25 mouse cellular contexts compared by ENCODE assay signal in the genomic region with DNA sequence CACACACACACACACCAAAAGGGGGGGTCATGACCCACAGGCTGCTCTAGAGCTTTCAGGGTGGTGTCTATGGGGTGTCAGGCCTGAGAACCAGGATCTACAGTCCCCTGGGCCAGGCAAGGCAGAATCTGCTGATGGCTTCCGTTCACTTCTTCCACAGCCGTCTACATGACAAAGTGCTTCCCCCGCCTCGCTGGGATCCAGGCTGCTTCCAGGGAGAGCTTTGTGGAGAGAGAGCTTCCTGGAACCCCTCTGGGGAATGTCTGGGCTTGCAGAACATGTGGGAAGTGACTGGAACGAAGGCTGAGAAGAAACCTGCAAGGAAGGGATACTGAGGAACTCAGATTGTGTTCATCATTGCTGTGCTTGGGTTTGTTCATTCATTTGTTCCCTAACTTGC. TPM values are rescaled to one million over a fixed set of nuclear protein-coding genes. Genes with fewer than 3 reads are reported as not detected.
DNase-seq lines count a peak whose midpoint lies in the region; ATAC-seq and TF ChIP-seq lines count a peak whose summit lies in the region.
"Had no signal": no experiment of that assay in that cellular context is flagged by ENCODE, and none has a peak within 500 bp of the region (broad histone marks: within the 10 kb centered on the region; RNA-seq: fewer than 3 reads in every experiment).

No protein-coding gene starts in this region.

- 32% methylated on average over 5 of the region's 5 CpGs for WGBS in stomach, postnatal 0 days

- H3K4me1 ChIP-seq in stomach, postnatal 0 days (replicated peaks; ENCODE audit: control insufficient read depth, insufficient read depth): no peaks in the 10 kb centered on the region
- H3K4me1 ChIP-seq: embryonic facial prominence, embryonic 13.5 days had no signal

- no peak for TF ChIP-seq CTCF in stomach, postnatal 0 days (IDR thresholded peaks at IDR 0.05; ENCODE audit: low read depth)

- H3K27ac ChIP-seq in stomach, postnatal 0 days (replicated peaks): no peak overlapping the region
- H3K27ac ChIP-seq: embryonic facial prominence, embryonic 13.5 days; embryonic facial prominence, embryonic 15.5 days; forebrain, embryonic 10.5 days; forebrain, embryonic 12.5 days had no signal

- no peak for ATAC-seq in stomach, postnatal 0 days (ENCODE audit: low FRiP score, low TSS enrichment)
- ATAC-seq: CD4-positive, CD25-positive, alpha-beta regulatory T cell, adult 4 months; forebrain, embryonic 14.5 days; forebrain, embryonic 16.5 days had no signal

- no peaks in the 10 kb centered on the region for H3K9me3 ChIP-seq in stomach, postnatal 0 days (ENCODE audit: control insufficient read depth, low read length)
- H3K9me3 ChIP-seq: embryonic facial prominence, embryonic 13.5 days; embryonic facial prominence, embryonic 15.5 days; forebrain, embryonic 10.5 days; forebrain, embryonic 12.5 days had no signal

- no peak overlapping the region; the same call in 1 of the 2 replicates for H3K9ac ChIP-seq in stomach, postnatal 0 days (ENCODE audit: low read length)
- H3K9ac ChIP-seq: embryonic facial prominence, embryonic 13.5 days; embryonic facial prominence, embryonic 15.5 days; forebrain, embryonic 12.5 days had no signal

- H3K36me3 ChIP-seq in stomach, postnatal 0 days (ENCODE audit: control insufficient read depth, insufficient read depth, low read length): no peaks in the 10 kb centered on the region
- H3K36me3 ChIP-seq: embryonic facial prominence, embryonic 13.5 days; embryonic facial prominence, embryonic 15.5 days; forebrain, embryonic 10.5 days; forebrain, embryonic 12.5 days had no signal

- H3K27me3 ChIP-seq in stomach, postnatal 0 days (ENCODE audit: control insufficient read depth, insufficient read depth, low read length): no peaks in the 10 kb centered on the region
- H3K27me3 ChIP-seq: embryonic facial prominence, embryonic 13.5 days; embryonic facial prominence, embryonic 15.5 days; forebrain, embryonic 12.5 days had no signal

- H3K4me3 ChIP-seq in stomach, postnatal 0 days (ENCODE audit: low read depth, low read length): no peak overlapping the region
- H3K4me3 ChIP-seq: embryonic facial prominence, embryonic 13.5 days; embryonic facial prominence, embryonic 15.5 days; erythroblast, embryonic 14.5 days; forebrain, embryonic 10.5 days; forebrain, embryonic 12.5 days had no signal

- no peak overlapping the region for H3K4me2 ChIP-seq in stomach, postnatal 0 days (replicated peaks; ENCODE audit: low read depth)
- H3K4me2 ChIP-seq: embryonic facial prominence, embryonic 13.5 days; embryonic facial prominence, embryonic 15.5 days; forebrain, embryonic 12.5 days had no signal

- peak; percentile 36 for DNase-seq in kidney, postnatal 10 days
- no peak for DNase-seq in kidney, adult 8-10 months
- DNase-seq in ES-CJ7 (ENCODE audit: low read depth, low spot score) (peak; percentile 51), ZHBTc4 (ENCODE audit: low read depth, low spot score) (peak; percentile 60)
- DNase-seq in stomach, postnatal 0 days (ENCODE audit: low spot score): no peak
- no peak for DNase-seq in left cerebral cortex, adult 11 months (ENCODE audit: low spot score)
- DNase-seq: adrenal gland, adult 8-10 months; B cell, adult 2 months; cerebellum, adult 11 months; cerebellum, adult 18-20 months; cerebellum, adult 8-10 months; cerebellum, adult 9-11 months; cerebellum, postnatal 14 days; cerebellum, postnatal 36 days; embryo, embryonic 11 days had no signal

- no peak for TF ChIP-seq EP300 in stomach, postnatal 0 days (optimal IDR thresholded peaks at IDR 0.05)

RNA-seq across cellular contexts. Expression of a gene that starts 9.1 kb away (rescaled TPM):
- 0.10 and 0.12 TPM in 2 replicates for polyA plus RNA-seq in stomach, postnatal 0 days (2015; fragmentation: Nextera tagmentation; extraction: Ambion mirVana)
- polyA plus RNA-seq: CD4-positive, CD25-positive, alpha-beta regulatory T cell, adult 4 months; embryonic facial prominence, embryonic 11.5 days; forebrain, embryonic 10.5 days; forebrain, embryonic 12.5 days; forebrain, embryonic 14.5 days; forebrain, embryonic 16.5 days had no signal

RNA-seq across cellular contexts. Expression of a gene that starts 17.9 kb away (rescaled TPM):
- polyA plus RNA-seq in stomach, postnatal 0 days (2015; fragmentation: Nextera tagmentation; extraction: Ambion mirVana): 46.4 and 63.4 TPM in 2 replicates
- polyA plus RNA-seq: forebrain, embryonic 10.5 days had no signal

RNA-seq across cellular contexts. Expression of a gene that starts 30.1 kb away (rescaled TPM):
- polyA plus RNA-seq in stomach, postnatal 0 days (2015; fragmentation: Nextera tagmentation; extraction: Ambion mirVana): 2.1 and 4.0 TPM in 2 replicates
- polyA plus RNA-seq: CD4-positive, CD25-positive, alpha-beta regulatory T cell, adult 4 months; embryonic facial prominence, embryonic 11.5 days; erythroblast, embryonic 14.5 days; forebrain, embryonic 10.5 days; forebrain, embryonic 12.5 days; forebrain, embryonic 14.5 days; forebrain, embryonic 16.5 days; frontal cortex, adult 2 months had no signal

RNA-seq across cellular contexts. Expression of a gene that starts 40.9 kb away (rescaled TPM):
- 1,487 and 1,495 TPM in 2 replicates for polyA plus RNA-seq in stomach, postnatal 0 days (2015; fragmentation: Nextera tagmentation; extraction: Ambion mirVana)

RNA-seq across cellular contexts. Expression of a gene that starts 55.4 kb away (rescaled TPM):
- polyA plus RNA-seq in stomach, postnatal 0 days (2015; fragmentation: Nextera tagmentation; extraction: Ambion mirVana): 52.0 and 84.7 TPM in 2 replicates
- polyA plus RNA-seq: CD4-positive, CD25-positive, alpha-beta regulatory T cell, adult 4 months; embryonic facial prominence, embryonic 11.5 days; forebrain, embryonic 10.5 days; forebrain, embryonic 16.5 days; frontal cortex, adult 2 months had no signal

Comparison
In these comparisons a context has a peak if more than half of its experiments do, and no peak if none do; other contexts are left out.
1. DNase-seq: peak in kidney, postnatal 10 days (single experiment), ES-CJ7 (single experiment) and ZHBTc4 (single experiment); none in kidney, adult 8-10 months (0 of 2), stomach, postnatal 0 days (single experiment) and left cerebral cortex, adult 11 months (single experiment).